Mouse (Mus musculus): ENCODE data around the gene Irf7. TPM values are rescaled to one million over a fixed set of nuclear protein-coding genes. Genes with fewer than 3 reads are reported as not detected.

Irf7 gene
- total and polyA plus RNA-seq, 2 experiments from 2014 or later: 7.5 to 10.0 TPM

DNA sequence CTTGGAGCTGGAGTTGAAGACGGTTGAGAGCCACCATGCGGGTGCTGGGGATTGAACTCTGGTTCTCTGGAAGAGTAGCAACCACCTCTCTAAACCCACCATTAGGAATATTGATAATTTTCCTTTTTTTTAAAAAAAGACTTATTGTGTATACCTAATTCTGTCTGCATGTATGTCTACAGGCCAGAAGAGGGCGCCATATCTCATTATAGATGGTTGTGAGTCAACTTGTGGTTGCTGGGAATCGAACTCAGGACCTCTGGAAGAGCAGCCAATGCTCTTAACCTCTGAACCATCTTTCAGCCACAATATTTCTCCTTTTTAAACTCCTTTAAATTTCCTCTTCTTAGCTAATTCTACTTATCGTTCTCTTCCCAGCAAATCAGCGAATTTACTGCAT is 39.7 kb downstream of the Irf7 start:
- Histone ChIP-seq H3K4me3 (ENCODE audit: low read depth, low read length) (no peak overlapping the region), H3K9ac (replicated peaks; ENCODE audit: low read depth, low read length) (no peak overlapping the region), H3K4me1 (ENCODE audit: control insufficient read depth, insufficient read depth) (peaks cover 29% of the 10 kb centered on the region), H3K4me2 (ENCODE audit: low read depth, low read length) (no peak overlapping the region), H3K9me3 (replicated peaks; ENCODE audit: control insufficient read depth, low read length) (no peaks in the 10 kb centered on the region), H3K36me3 (replicated peaks; ENCODE audit: control insufficient read depth, insufficient read depth, low read length) (peaks cover 13% of the 10 kb centered on the region; the same call in 1 of the 2 replicates), H3K27ac (ENCODE audit: low read depth) (no peak overlapping the region), H3K27me3 (ENCODE audit: control insufficient read depth, insufficient read depth, low read length) (no peaks in the 10 kb centered on the region)
- TF ChIP-seq EP300 (IDR thresholded peaks at IDR 0.05; ENCODE audit: low read depth): no peak
- no peak for TF ChIP-seq CTCF (IDR thresholded peaks at IDR 0.05; ENCODE audit: low read depth)
- WGBS: 82% methylated on average over 6 of the region's 6 CpGs
- DNase-seq (ENCODE audit: low spot score): no peak
- ATAC-seq (ENCODE audit: insufficient read depth, low read depth): no peak

GRCm38 (mm10) chr7:141222696-141223215 is 43.5 kb downstream of the Irf7 start:
- no peak for TF ChIP-seq EP300 (IDR thresholded peaks at IDR 0.05; ENCODE audit: low read depth)
- no peak for TF ChIP-seq CTCF (IDR thresholded peaks at IDR 0.05; ENCODE audit: low read depth)
- Histone ChIP-seq H3K27ac (ENCODE audit: low read depth) (peak overlapping the region; percentile 78), H3K36me3 (replicated peaks; ENCODE audit: control insufficient read depth, insufficient read depth, low read length) (no peaks in the 10 kb centered on the region), H3K4me1 (ENCODE audit: control insufficient read depth, insufficient read depth) (peaks cover 26% of the 10 kb centered on the region), H3K27me3 (ENCODE audit: control insufficient read depth, insufficient read depth, low read length) (no peaks in the 10 kb centered on the region), H3K4me3 (ENCODE audit: low read depth, low read length) (no peak overlapping the region), H3K9ac (replicated peaks; ENCODE audit: low read depth, low read length) (no peak overlapping the region), H3K9me3 (replicated peaks; ENCODE audit: control insufficient read depth, low read length) (no peaks in the 10 kb centered on the region), H3K4me2 (ENCODE audit: low read depth, low read length) (peak overlapping the region; percentile 98)
- DNase-seq (ENCODE audit: low spot score): no peak
- ATAC-seq (ENCODE audit: insufficient read depth, low read depth): no peak
- 65% methylated on average over 4 of the region's 4 CpGs for WGBS

DNA sequence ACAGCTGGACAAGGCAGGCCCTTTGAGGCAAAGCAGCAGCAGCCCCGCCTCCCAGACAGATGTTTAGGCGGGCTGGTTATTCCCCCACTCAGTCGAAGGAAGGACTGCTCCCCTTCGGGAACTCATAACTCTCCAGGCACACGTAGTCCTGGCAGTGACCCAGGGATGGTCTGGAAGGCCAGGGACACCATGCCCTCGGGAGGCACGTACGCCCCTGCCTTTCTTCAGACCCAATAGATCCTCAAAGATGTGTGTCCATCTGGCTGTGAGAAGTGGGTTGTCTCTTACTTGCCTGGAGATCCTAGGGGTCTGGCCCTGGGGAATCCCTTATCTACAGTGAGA is 44.2 kb downstream of the Irf7 start:
- Histone ChIP-seq H3K4me3 (ENCODE audit: low read depth, low read length) (peak overlapping the region; percentile 69), H3K9me3 (replicated peaks; ENCODE audit: control insufficient read depth, low read length) (no peaks in the 10 kb centered on the region), H3K9ac (replicated peaks; ENCODE audit: low read depth, low read length) (no peak overlapping the region), H3K36me3 (replicated peaks; ENCODE audit: control insufficient read depth, insufficient read depth, low read length) (no peaks in the 10 kb centered on the region), H3K27ac (ENCODE audit: low read depth) (peak overlapping the region; percentile 78), H3K4me2 (ENCODE audit: low read depth, low read length) (peak overlapping the region; percentile 98), H3K27me3 (ENCODE audit: control insufficient read depth, insufficient read depth, low read length) (no peaks in the 10 kb centered on the region), H3K4me1 (ENCODE audit: control insufficient read depth, insufficient read depth) (peaks cover 25% of the 10 kb centered on the region)
- DNase-seq (ENCODE audit: low spot score) (no peak), ATAC-seq (ENCODE audit: insufficient read depth, low read depth) (no peak)
- 1% methylated on average over 8 of the region's 8 CpGs for WGBS
- TF ChIP-seq CTCF (IDR thresholded peaks at IDR 0.05; ENCODE audit: low read depth): no peak
- TF ChIP-seq EP300 (IDR thresholded peaks at IDR 0.05; ENCODE audit: low read depth): no peak

DNA sequence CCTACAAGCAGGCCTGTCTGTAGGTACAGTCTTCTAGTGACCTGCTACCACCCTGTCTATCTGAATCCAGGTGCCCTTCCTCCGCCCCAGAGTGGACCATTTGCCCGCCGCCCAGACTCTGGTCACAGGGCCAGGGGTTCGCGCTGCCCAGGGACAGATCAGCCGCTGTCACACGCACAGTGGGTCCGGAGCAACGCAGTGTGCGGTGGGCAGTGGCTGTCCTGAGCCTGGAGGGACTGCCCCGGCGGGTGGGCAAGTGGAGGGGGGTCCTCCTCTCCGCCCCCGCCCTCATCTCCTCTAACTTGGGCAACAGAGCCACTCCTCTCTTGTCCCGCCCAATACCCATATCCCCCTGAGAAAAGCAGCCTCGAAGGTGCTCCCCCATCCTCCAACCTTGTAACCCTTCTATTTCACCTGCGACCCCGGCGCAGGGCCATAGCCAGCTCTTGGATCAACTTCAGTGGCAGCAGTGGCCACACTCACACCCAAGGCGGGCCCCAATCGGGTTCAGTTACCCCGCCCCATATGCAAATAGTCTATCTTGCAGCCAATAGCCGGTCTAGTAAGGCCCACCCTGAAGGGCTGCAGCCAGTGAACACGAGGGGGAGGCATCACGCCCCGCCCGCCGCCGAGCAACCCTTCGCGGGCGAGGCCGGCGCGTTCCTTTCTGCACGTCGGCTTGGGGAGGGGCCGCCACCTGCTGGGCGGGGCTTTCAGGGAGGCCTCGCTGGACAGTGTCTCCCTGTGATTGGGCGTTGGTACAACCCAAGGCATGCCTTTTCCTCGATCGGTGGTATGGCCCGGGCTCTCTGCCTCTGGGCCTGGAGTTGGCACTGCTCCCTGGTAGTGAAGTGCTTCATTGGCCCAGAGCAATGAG is 44.8 kb downstream of the Irf7 start:
- 3% methylated on average over 44 of the region's 44 CpGs for WGBS

DNA sequence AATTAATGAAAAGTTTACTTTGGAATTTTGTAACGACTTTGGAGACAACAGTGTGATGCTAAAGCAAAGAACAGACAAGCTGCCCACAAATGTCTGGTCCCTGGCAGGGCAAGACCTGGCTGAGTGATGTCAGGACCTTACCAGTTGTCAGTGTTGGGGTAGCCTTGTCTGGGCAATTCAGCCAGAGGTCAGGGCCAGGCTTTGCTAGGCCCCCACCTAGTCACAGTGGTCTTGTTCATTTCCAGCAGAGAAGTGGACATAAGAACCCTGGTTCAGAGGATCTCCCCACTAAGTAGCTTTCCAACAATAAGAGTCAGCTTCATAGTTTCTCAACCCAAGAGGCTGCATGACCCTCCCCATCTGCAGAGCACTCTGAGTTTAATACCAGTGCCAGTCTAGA is 45.9 kb downstream of the Irf7 start:
- TF ChIP-seq CTCF (IDR thresholded peaks at IDR 0.05; ENCODE audit: low read depth): no peak
- no peak for TF ChIP-seq EP300 (IDR thresholded peaks at IDR 0.05; ENCODE audit: low read depth)
- 89% methylated on average over 1 of the region's 1 CpGs for WGBS
- H3K36me3 ChIP-seq (replicated peaks; ENCODE audit: control insufficient read depth, insufficient read depth, low read length): no peaks in the 10 kb centered on the region
- H3K9me3 ChIP-seq (replicated peaks; ENCODE audit: control insufficient read depth, low read length): no peaks in the 10 kb centered on the region
- H3K4me1 ChIP-seq (ENCODE audit: control insufficient read depth, insufficient read depth): peaks cover 36% of the 10 kb centered on the region
- H3K4me3 ChIP-seq (ENCODE audit: low read depth, low read length): no peak overlapping the region; the same call in 1 of the 2 replicates
- H3K27me3 ChIP-seq (ENCODE audit: control insufficient read depth, insufficient read depth, low read length): no peaks in the 10 kb centered on the region
- ATAC-seq (ENCODE audit: insufficient read depth, low read depth) (no peak), DNase-seq (ENCODE audit: low spot score) (no peak)
- H3K4me2 ChIP-seq (ENCODE audit: low read depth, low read length): peak overlapping the region; percentile 98
- H3K27ac ChIP-seq (ENCODE audit: low read depth): no peak overlapping the region
- 0 out of 2 replicates have a peak overlapping the region, but pooled peaks have one; percentile 68 for H3K9ac ChIP-seq (replicated peaks; ENCODE audit: low read depth, low read length)

More for the DNA sequence above, 44.8 kb downstream of the Irf7 start:
- no peaks in the 10 kb centered on the region for H3K9me3 ChIP-seq (replicated peaks; ENCODE audit: control insufficient read depth, low read length)
- no peaks in the 10 kb centered on the region for H3K36me3 ChIP-seq (replicated peaks; ENCODE audit: control insufficient read depth, insufficient read depth, low read length)
- peak; percentile 97 for DNase-seq (ENCODE audit: low spot score)
- H3K27ac ChIP-seq (ENCODE audit: low read depth): peak overlapping the region; percentile 78
- peak; percentile 40 for TF ChIP-seq CTCF (IDR thresholded peaks at IDR 0.05; ENCODE audit: low read depth)
- TF ChIP-seq EP300 (IDR thresholded peaks at IDR 0.05; ENCODE audit: low read depth): no peak
- H3K4me1 ChIP-seq (ENCODE audit: control insufficient read depth, insufficient read depth): peaks cover 29% of the 10 kb centered on the region
- peak overlapping the region; percentile 98 for H3K4me2 ChIP-seq (ENCODE audit: low read depth, low read length)
- H3K27me3 ChIP-seq (ENCODE audit: control insufficient read depth, insufficient read depth, low read length): no peaks in the 10 kb centered on the region
- H3K9ac ChIP-seq (replicated peaks; ENCODE audit: low read depth, low read length): peak overlapping the region; percentile 68
- peak; percentile 96 for ATAC-seq (ENCODE audit: insufficient read depth, low read depth)
- peak overlapping the region; percentile 69 for H3K4me3 ChIP-seq (ENCODE audit: low read depth, low read length)

Measured in heart, postnatal 0 days (tissue).